Mouse (Mus musculus) kidney, embryonic 16.5 days (tissue): ENCODE measurements at regions not wholly inside any gene's neighbourhood (a gene's known extent, or its start where the extent isn't known, plus 50 kb on each side); places are given as distances from the start of the nearest gene placed in this dataset.

Experiments
- ATAC-seq: fragments of 200-750 bp; cut with Nextera tagmentation; 2 replicates; pipeline ENCODE4 v1.8.0; 2017; ENCODE audit warnings: moderate TSS enrichment; ENCODE audit not compliant: low FRiP score, low TSS enrichment
- H3K27ac ChIP-seq: fragments of 300-500 bp; sonication (generic); 2 replicates; pipeline ENCODE4 v1.5.1; 2014; ENCODE audit warnings: low read length
- H3K27me3 ChIP-seq: fragments of 300-500 bp; sonication (generic); 2 replicates; pipeline ENCODE4 v1.6.1; 2014; ENCODE audit warnings: low read length, control low read depth, mixed read lengths; ENCODE audit not compliant: insufficient read depth
- H3K36me3 ChIP-seq: fragments of 300-500 bp; sonication (generic); 2 replicates; pipeline ENCODE4 v1.6.1; 2014; ENCODE audit warnings: low read length, control low read depth, mixed read lengths; ENCODE audit not compliant: insufficient read depth
- H3K4me1 ChIP-seq: fragments of 300-500 bp; sonication (generic); 2 replicates; pipeline ENCODE4 v1.6.1; 2014; ENCODE audit warnings: low read length, control low read depth, mixed read lengths; ENCODE audit not compliant: insufficient read depth
- H3K4me2 ChIP-seq: fragments of 300-500 bp; sonication (generic); replicated peaks from 2 replicates; pipeline ENCODE4 v1.6.1; 2014; ENCODE audit warnings: low read depth, low read length
- H3K4me3 ChIP-seq: fragments of 300-500 bp; sonication (generic); 2 replicates; pipeline ENCODE4 v1.5.1; 2014; ENCODE audit warnings: mild to moderate bottlenecking, low read length
- H3K9ac ChIP-seq: fragments of 300-500 bp; sonication (generic); replicated peaks from 2 replicates; pipeline ENCODE4 v1.6.1; 2014; ENCODE audit warnings: low read length
- H3K9me3 ChIP-seq: fragments of 300-500 bp; sonication (generic); 2 replicates; pipeline ENCODE4 v1.6.1; 2016; ENCODE audit warnings: low read length, control low read depth
- WGBS: fragments of 180-500 bp; shearing (Covaris S2); extraction: QIAGEN DNeasy Blood & Tissue Kit; methylation state at CpG from one replicate; pipeline ENCODE4 v1.1.7; 2014; 5-methylcytosine and 5-hydroxymethylcytosine counted together

DNA sequence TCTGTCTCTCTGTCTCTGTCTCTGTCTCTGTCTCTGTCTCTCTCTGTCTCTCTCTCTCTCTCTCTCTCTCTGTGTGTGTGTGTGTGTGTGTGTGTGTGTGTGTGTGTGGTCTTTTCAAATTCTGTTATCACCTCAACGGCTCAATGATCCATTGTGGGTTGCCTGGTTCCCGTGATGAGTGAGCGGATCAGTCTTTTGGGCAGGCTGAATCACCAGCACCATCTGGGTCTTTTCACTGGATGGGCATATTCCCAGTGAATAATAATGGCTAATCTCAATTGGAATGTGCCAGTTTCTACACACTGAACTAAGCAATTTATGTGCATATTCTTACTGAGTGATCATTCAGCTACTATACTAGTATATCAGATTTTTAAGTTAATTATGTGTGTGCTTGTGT, 216.4 kb downstream of the Lmx1a start:
- Histone ChIP-seq H3K4me3 (no peak overlapping the region), H3K27me3 (no peaks in the 10 kb centered on the region), H3K9me3 (no peaks in the 10 kb centered on the region), H3K4me2 (no peak overlapping the region), H3K9ac (no peak overlapping the region), H3K36me3 (no peaks in the 10 kb centered on the region), H3K27ac (no peak overlapping the region), H3K4me1 (no peaks in the 10 kb centered on the region)
- 82% methylated on average over 3 of the region's 3 CpGs for WGBS
- no peak for ATAC-seq

DNA sequence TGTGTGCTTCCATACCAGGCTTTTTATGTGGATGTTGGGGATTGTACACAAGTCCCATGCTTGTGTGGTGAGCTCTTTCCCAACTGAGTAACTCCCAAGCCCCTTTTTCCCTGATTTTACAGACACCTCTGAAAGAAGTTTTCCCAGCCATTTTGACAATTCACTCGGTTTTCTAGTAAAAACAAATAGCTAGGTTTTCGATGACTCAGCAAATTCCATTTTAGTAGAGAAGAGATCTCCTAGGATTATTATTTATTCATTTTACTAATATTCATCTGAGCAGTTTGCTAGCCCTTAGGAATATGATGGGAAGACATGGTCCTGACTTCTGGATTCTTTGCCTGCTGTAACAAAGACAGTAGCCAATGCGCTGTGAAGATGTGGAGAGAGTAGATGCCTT, 223.0 kb downstream of the Lmx1a start:
- H3K4me3 ChIP-seq = no peak overlapping the region
- H3K36me3 ChIP-seq = no peaks in the 10 kb centered on the region
- no peak for ATAC-seq
- H3K9me3 ChIP-seq = no peaks in the 10 kb centered on the region
- H3K27ac ChIP-seq = no peak overlapping the region
- no peak overlapping the region for H3K4me2 ChIP-seq
- 76% methylated on average over 3 of the region's 3 CpGs for WGBS
- H3K9ac ChIP-seq = no peak overlapping the region
- H3K27me3 ChIP-seq = peaks cover 11% of the 10 kb centered on the region; the same call in 1 of the 2 replicates
- H3K4me1 ChIP-seq = no peaks in the 10 kb centered on the region

DNA sequence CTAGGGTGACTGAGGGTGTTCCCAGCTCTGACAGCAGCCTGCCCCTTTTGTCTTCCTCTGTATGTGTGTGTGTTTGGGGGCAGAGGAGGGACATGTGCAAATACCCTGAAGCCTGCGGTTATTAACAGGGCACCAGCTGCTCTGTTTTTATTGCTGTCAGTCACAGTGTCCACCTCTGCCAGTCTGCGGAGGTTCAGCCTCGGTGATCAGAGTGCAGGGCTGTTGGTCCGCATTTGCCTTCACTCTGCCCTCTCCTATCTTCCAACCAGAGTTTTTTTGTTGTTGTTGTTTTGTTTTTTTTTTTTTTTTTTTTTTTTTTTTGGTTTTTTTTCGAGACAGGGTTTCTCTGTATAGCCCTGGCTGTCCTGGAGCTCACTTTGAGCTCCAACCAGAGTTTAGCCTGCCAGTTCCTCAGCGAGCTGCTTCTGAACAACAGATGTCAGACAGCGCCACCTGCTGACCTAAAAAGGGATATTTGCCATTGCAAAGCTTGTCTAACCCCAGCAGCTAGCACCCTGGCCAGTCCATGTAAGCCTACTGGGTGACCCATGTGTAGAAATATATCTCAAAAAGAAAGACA, 226.0 kb downstream of the Lmx1a start:
- H3K27ac ChIP-seq = no peak overlapping the region
- H3K9ac ChIP-seq = no peak overlapping the region
- H3K4me3 ChIP-seq = no peak overlapping the region
- no peaks in the 10 kb centered on the region for H3K4me1 ChIP-seq
- H3K9me3 ChIP-seq = no peaks in the 10 kb centered on the region
- peak; percentile 78; the same call in 1 of the 2 replicates for ATAC-seq
- peaks cover 11% of the 10 kb centered on the region; the same call in 1 of the 2 replicates for H3K27me3 ChIP-seq
- H3K4me2 ChIP-seq = no peak overlapping the region
- WGBS = 17% methylated on average over 7 of the region's 7 CpGs
- no peaks in the 10 kb centered on the region for H3K36me3 ChIP-seq

- H3K4me1 ChIP-seq = no peaks in the 10 kb centered on the region
- WGBS = 52% methylated on average over 6 of the region's 6 CpGs
- H3K36me3 ChIP-seq = no peaks in the 10 kb centered on the region
- H3K27me3 ChIP-seq = peaks cover 12% of the 10 kb centered on the region; the same call in 1 of the 2 replicates
- no peak overlapping the region for H3K27ac ChIP-seq
- no peak overlapping the region for H3K4me3 ChIP-seq
- no peaks in the 10 kb centered on the region for H3K9me3 ChIP-seq
- no peak overlapping the region for H3K9ac ChIP-seq
- H3K4me2 ChIP-seq = no peak overlapping the region
- ATAC-seq = no peak
Observed at GRCm38 (mm10) chr1:167915578-167916275, 226.7 kb downstream of the Lmx1a start.

DNA sequence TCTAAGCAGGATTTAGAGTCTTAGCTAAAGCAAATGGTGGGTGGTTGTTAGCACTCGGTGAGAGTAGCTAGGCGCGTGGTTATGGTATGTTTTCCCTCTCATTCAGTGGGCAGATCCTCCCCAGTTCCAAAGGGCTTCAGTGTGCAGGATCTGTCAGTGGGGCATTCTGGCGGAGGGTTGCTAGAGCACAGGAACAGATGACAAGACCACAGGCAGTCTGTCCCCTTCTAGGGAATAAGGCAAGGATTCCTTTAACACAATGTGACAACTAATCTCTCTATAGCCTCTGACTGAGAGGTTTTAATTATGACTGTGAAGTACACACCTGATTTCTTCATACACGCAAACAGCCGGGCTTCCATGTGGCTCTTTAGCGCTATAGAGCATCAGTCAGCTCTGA, 233.9 kb downstream of the Lmx1a start:
- H3K4me1 ChIP-seq = no peaks in the 10 kb centered on the region
- no peak overlapping the region for H3K4me2 ChIP-seq
- no peak overlapping the region for H3K9ac ChIP-seq
- no peaks in the 10 kb centered on the region for H3K9me3 ChIP-seq
- H3K27ac ChIP-seq = no peak overlapping the region
- ATAC-seq = no peak
- H3K27me3 ChIP-seq = peaks cover 24% of the 10 kb centered on the region
- no peaks in the 10 kb centered on the region for H3K36me3 ChIP-seq
- WGBS = 91% methylated on average over 7 of the region's 7 CpGs
- H3K4me3 ChIP-seq = no peak overlapping the region

DNA sequence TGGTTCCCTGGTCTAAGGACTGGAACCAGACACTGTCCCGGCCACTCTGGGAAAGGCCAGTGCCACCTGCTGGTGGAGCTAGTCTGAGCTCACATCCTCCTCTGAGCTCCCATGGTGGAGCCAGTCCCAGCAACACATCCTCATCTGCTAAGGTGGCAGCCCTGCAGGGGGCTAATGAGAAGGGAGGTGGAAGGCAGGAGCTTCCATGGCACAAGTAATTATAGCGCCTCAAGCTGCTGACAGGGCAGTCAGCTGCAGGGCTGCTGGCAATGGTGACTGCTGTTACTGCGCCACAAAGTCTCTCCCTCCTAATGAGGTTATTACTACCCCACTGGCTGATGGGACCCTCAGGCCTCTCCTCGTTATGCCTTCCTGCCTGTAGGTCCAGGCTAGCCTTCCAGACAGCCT, 239.0 kb downstream of the Lmx1a start:
- Histone ChIP-seq H3K27me3 (peaks cover 38% of the 10 kb centered on the region), H3K36me3 (no peaks in the 10 kb centered on the region), H3K4me3 (no peak overlapping the region), H3K9me3 (peaks cover 5% of the 10 kb centered on the region; the same call in 1 of the 2 replicates), H3K9ac (no peak overlapping the region), H3K4me1 (peaks cover 13% of the 10 kb centered on the region), H3K27ac (no peak overlapping the region), H3K4me2 (no peak overlapping the region)
- 24% methylated on average over 4 of the region's 4 CpGs for WGBS
- no peak for ATAC-seq

DNA sequence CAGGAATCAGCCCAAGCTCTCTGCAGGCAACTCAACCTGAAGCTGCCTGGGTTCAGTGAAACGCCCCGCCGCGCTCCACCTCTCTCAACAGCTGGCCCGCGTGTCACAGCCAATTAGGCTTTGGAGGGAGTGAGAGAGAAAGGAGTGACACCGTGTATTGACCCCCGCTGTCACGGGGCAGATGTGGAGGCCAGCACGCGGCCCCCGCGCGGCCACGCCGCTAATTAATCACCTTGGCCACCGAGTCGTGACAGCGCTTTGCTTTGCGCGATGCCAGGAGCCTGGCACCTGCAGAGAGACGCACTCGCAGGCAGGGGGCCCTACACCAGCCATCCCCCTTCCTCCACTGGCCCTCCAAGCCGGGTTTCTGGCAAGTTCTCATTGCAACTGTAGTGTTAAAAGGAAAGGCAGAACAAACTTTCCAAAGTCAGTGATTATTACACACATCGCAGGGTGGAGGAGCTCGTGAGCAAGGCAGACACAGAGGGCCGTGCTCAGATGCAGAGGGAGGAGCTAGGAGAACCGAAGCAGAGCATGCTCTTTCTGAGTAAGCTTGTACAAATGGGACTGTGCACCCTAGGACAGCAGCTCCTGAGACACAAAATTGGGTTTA, 240.8 kb downstream of the Lmx1a start:
- Histone ChIP-seq H3K9ac (peak overlapping the region; percentile 26; the same call in 1 of the 2 replicates), H3K9me3 (peaks cover 5% of the 10 kb centered on the region; the same call in 1 of the 2 replicates), H3K4me2 (peak overlapping the region; percentile 76), H3K4me3 (peak overlapping the region; percentile 43), H3K27ac (no peak overlapping the region), H3K27me3 (peaks cover 42% of the 10 kb centered on the region), H3K4me1 (peaks cover 13% of the 10 kb centered on the region), H3K36me3 (no peaks in the 10 kb centered on the region)
- WGBS = 1% methylated on average over 28 of the region's 28 CpGs
- peak; percentile 88 for ATAC-seq

DNA sequence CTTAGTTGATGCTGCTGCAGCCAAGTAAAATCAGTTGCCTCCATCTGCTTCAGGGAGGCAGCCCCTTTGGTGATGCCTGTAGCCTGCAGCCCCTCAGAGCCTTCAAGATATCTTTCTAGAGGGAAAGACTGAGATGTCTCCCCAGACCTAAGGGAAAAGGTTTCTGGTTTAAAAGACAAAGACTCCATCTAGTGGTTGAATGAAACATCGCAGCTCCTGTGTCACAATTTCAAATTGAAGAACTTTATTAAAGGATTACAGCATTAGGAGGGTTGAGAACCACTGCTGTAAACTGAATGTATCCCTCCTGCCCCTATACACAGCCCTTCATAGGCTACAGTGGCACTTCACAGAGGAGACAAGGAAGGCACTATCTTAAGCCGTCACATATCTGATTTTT, 243.1 kb downstream of the Lmx1a start:
- Histone ChIP-seq H3K4me1 (peaks cover 13% of the 10 kb centered on the region), H3K9me3 (peaks cover 5% of the 10 kb centered on the region; the same call in 1 of the 2 replicates), H3K27ac (no peak overlapping the region), H3K36me3 (no peaks in the 10 kb centered on the region), H3K27me3 (peaks cover 41% of the 10 kb centered on the region), H3K9ac (no peak overlapping the region), H3K4me3 (no peak overlapping the region), H3K4me2 (no peak overlapping the region)
- 44% methylated on average over 2 of the region's 2 CpGs for WGBS
- no peak for ATAC-seq

- Histone ChIP-seq H3K4me2 (no peak overlapping the region), H3K9ac (no peak overlapping the region), H3K27me3 (peaks cover 15% of the 10 kb centered on the region), H3K4me3 (no peak overlapping the region), H3K36me3 (no peaks in the 10 kb centered on the region), H3K9me3 (no peaks in the 10 kb centered on the region), H3K27ac (no peak overlapping the region), H3K4me1 (no peaks in the 10 kb centered on the region)
- ATAC-seq = no peak
- 75% methylated on average over 4 of the region's 4 CpGs for WGBS
Observed at GRCm38 (mm10) chr1:167936726-167937125, 247.7 kb downstream of the Lmx1a start.

DNA sequence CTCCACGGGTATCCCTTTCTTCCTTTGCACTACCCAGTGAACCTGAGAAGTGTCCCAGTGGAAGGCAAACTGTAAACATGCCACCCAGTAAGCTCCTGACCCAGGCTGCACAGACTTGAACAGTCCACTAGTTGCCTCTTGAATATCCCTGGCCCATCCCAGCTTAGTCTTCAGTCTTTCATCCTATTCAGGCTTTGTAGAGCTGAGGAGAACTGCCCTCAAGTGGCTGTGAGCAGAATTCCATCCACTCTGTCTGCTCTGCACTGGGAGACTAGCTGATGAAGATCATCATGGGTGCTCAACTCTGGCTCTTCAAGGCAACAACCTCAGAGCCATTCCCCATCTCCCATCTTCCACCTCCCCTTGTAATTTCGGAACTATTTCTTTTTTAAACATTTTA, 249.1 kb downstream of the Lmx1a start:
- no peak overlapping the region for H3K4me3 ChIP-seq
- H3K4me2 ChIP-seq = no peak overlapping the region
- H3K27ac ChIP-seq = no peak overlapping the region
- H3K9ac ChIP-seq = no peak overlapping the region
- WGBS = 71% methylated on average over 2 of the region's 2 CpGs
- H3K9me3 ChIP-seq = no peaks in the 10 kb centered on the region
- no peaks in the 10 kb centered on the region for H3K36me3 ChIP-seq
- ATAC-seq = peak; percentile 35; the same call in 1 of the 2 replicates
- peaks cover 15% of the 10 kb centered on the region for H3K27me3 ChIP-seq
- no peaks in the 10 kb centered on the region for H3K4me1 ChIP-seq
